Mouse (Mus musculus) midbrain, embryonic 15.5 days (tissue): ENCODE data around the gene Gpx4. TPM values are rescaled to one million over a fixed set of nuclear protein-coding genes. Genes with fewer than 3 reads are reported as not detected.

ENCODE experiments used
- ATAC-seq: fragments of 200-750 bp; cut with Nextera tagmentation; replicated peaks from 2 replicates; pipeline ENCODE4 v1.8.0; 2017; ENCODE audit warnings: moderate TSS enrichment
- H3K27ac ChIP-seq: fragments of 300-500 bp; sonication (generic); 2 replicates; pipeline ENCODE4 v1.5.1; 2015; ENCODE audit warnings: mild to moderate bottlenecking, inconsistent platforms
- H3K27me3 ChIP-seq: fragments of 300-500 bp; sonication (generic); replicated peaks from 2 replicates; pipeline ENCODE4 v1.6.1; 2015; ENCODE audit warnings: inconsistent platforms
- H3K36me3 ChIP-seq: fragments of 300-500 bp; sonication (generic); replicated peaks from 2 replicates; pipeline ENCODE4 v1.6.1; 2015; ENCODE audit warnings: inconsistent platforms
- H3K4me1 ChIP-seq: fragments of 300-500 bp; sonication (generic); 2 replicates; pipeline ENCODE4 v1.6.1; 2015; ENCODE audit warnings: inconsistent platforms
- H3K4me2 ChIP-seq: fragments of 300-500 bp; sonication (generic); 2 replicates; pipeline ENCODE4 v1.6.1; 2015; ENCODE audit warnings: inconsistent platforms, mild to moderate bottlenecking, moderate library complexity
- H3K4me3 ChIP-seq: fragments of 300-500 bp; sonication (generic); 2 replicates; pipeline ENCODE4 v1.5.1; 2015; ENCODE audit warnings: mild to moderate bottlenecking, inconsistent platforms
- H3K9ac ChIP-seq: fragments of 300-500 bp; sonication (generic); 2 replicates; pipeline ENCODE4 v1.6.1; 2015; ENCODE audit warnings: mild to moderate bottlenecking, inconsistent platforms
- H3K9me3 ChIP-seq: fragments of 300-500 bp; sonication (generic); 2 replicates; pipeline ENCODE4 v1.6.1; 2016; ENCODE audit warnings: inconsistent platforms
- WGBS: fragments of 180-500 bp; shearing (Covaris S2); methylation state at CpG from one replicate; pipeline ENCODE4 v1.1.7; 2015; ENCODE audit warnings: mixed read lengths; 5-methylcytosine and 5-hydroxymethylcytosine counted together
- polyA plus RNA-seq: library from polyadenylated mRNA; unstranded; fragments of >200 nt; fragmentation: Nextera tagmentation; extraction: Ambion mirVana; gene quantifications from 2 replicates; pipeline ENCODE4 v1.2.1, GENCODE M21; 2015

Gene Gpx4
- polyA plus RNA-seq, 1 experiment from 2014 or later: 522 TPM

DNA sequence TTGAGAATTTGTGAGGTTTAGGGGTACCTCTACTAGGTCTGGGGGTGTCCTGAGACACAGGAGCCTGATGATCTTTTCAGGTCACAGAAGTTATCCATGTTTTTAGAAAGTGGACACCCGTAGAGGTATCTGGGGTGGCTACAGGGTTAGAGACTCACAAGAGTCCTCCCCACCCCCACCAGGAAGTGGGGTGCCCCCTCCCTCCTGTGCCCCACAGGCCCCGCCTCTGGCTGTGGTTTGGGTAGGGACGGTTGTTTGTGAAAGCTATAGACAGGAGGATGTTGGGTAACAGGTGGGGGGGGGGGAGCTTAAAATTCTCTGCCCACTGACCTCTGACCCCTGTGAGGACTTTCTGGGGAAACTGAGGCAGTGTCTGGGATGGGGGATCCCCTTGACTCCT, 29.6 kb upstream of the Gpx4 start:
- peaks cover 54% of the 10 kb centered on the region for H3K27me3 ChIP-seq
- no peak for ATAC-seq
- H3K36me3 ChIP-seq: no peaks in the 10 kb centered on the region
- H3K4me1 ChIP-seq: no peaks in the 10 kb centered on the region
- H3K4me3 ChIP-seq: no peak overlapping the region
- 69% methylated on average over 3 of the region's 3 CpGs for WGBS
- H3K27ac ChIP-seq: no peak overlapping the region
- H3K4me2 ChIP-seq: no peak overlapping the region
- H3K9ac ChIP-seq: no peak overlapping the region
- H3K9me3 ChIP-seq: no peaks in the 10 kb centered on the region

DNA sequence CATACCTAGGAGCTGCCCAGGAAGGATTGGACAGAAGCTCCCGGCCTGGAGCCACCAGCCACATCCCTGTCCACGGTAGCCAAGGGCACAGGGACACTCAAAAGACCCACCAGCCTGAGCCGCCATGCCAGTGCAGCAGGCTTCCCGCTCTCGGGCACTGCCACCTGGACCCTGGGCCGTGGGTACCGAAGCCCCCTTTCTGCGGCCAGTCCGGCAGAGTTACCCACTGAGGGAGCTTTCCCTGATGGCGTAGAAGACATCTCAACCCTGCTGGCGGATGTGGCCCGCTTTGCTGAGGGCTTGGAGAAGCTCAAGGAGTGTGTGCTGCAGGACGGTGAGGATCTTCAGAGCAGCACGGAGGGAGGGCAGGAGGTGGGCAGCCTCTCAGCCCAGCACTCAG, 29.2 kb upstream of the Gpx4 start:
- Histone ChIP-seq H3K4me2 (no peak overlapping the region), H3K9me3 (no peaks in the 10 kb centered on the region), H3K27me3 (peaks cover 53% of the 10 kb centered on the region), H3K9ac (no peak overlapping the region), H3K27ac (no peak overlapping the region), H3K4me1 (no peaks in the 10 kb centered on the region), H3K36me3 (no peaks in the 10 kb centered on the region), H3K4me3 (no peak overlapping the region)
- WGBS: 83% methylated on average over 14 of the region's 14 CpGs
- ATAC-seq: no peak

DNA sequence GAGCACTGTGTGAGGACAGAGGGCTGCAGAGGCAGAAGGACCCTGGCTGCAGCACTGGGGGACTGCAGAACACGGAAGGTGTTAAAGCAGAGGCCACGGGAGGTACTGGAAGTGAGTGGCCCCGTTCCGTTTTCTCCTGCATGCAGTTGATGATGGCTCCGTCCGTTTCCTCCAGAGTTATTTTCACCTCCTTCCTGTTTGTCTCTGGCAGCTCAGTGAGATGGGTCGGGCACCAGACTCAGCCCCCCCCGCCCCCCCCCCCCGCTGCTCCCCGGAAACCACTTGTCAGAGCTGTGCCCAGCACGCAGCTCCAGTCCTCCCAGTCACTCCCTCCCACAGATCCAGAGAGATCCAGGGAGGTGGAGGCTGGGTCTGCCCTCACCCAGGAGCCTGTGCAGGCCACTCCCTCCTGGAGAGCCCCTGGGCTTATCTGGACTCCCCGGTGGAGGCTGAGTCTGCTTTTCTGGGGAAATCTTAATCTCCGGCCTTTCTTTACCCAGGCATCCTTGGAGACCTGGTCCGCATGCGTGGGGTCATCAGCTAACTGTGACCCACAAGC, 28.1 kb upstream of the Gpx4 start:
- Histone ChIP-seq H3K4me2 (no peak overlapping the region), H3K4me3 (no peak overlapping the region), H3K27ac (no peak overlapping the region), H3K4me1 (no peaks in the 10 kb centered on the region), H3K27me3 (peaks cover 42% of the 10 kb centered on the region), H3K9ac (no peak overlapping the region), H3K9me3 (no peaks in the 10 kb centered on the region), H3K36me3 (no peaks in the 10 kb centered on the region)
- WGBS: 13% methylated on average over 13 of the region's 15 CpGs
- no peak for ATAC-seq

DNA sequence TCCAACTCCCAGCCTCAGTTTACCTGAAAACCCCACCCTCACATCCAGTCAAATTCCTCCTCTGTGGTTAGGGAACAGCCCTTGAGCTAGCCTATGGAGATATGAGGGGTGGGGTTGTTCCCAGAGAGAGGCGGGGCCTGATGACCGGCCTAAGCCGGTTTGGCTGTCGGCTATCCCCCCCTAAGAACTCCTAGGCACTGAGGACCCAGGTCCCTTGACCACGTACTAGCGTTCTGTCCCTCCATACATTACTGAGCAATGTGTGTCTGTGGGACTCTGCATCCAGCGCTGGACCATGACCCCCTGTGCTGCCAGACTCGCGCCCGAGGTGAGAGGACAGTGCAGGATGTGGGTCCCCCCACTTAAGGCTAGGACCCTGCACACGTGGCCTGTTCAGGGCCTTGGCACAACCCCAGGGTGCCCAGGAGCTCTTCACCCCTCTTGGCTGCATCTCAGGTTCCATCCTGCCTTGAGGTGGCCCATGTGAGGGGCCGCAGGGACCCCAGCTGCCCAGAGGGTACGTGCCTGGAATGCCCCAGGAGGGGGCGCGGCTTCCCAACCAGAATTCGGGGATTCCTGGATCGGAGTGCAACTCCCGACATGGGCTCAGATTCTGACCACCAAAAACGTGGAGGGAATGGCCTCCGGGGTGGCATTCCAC, 27.4 kb upstream of the Gpx4 start:
- ATAC-seq: no peak
- no peak overlapping the region for H3K27ac ChIP-seq
- WGBS: 6% methylated on average over 20 of the region's 20 CpGs
- H3K4me1 ChIP-seq: no peaks in the 10 kb centered on the region
- no peak overlapping the region for H3K4me2 ChIP-seq
- H3K27me3 ChIP-seq: peaks cover 34% of the 10 kb centered on the region
- H3K9ac ChIP-seq: no peak overlapping the region
- H3K9me3 ChIP-seq: no peaks in the 10 kb centered on the region
- H3K4me3 ChIP-seq: no peak overlapping the region
- H3K36me3 ChIP-seq: no peaks in the 10 kb centered on the region

DNA sequence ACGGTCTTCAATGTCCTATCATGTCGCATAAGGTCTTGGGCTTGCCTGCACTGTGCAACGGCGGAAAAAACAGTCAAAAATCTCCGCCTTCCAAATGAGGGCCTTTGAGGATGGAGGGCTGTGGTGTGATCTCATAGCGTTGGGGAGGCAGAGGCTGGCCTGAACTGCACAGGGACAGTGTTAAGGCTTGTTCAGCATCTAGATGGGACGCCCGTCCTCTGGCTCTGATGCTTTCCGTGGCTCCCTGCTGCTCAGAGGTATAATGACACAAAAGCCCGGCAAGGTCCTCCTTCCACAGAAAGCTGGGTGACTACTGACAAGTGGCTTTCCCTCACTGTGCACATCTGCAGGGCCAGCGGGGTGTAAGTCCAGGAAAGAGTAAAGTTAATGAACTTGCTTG, 26.8 kb upstream of the Gpx4 start:
- H3K4me2 ChIP-seq: no peak overlapping the region
- no peaks in the 10 kb centered on the region for H3K36me3 ChIP-seq
- no peak overlapping the region for H3K27ac ChIP-seq
- peaks cover 29% of the 10 kb centered on the region for H3K27me3 ChIP-seq
- no peak overlapping the region for H3K4me3 ChIP-seq
- no peak for ATAC-seq
- no peaks in the 10 kb centered on the region for H3K4me1 ChIP-seq
- no peak overlapping the region for H3K9ac ChIP-seq
- WGBS: 21% methylated on average over 11 of the region's 11 CpGs
- H3K9me3 ChIP-seq: no peaks in the 10 kb centered on the region

DNA sequence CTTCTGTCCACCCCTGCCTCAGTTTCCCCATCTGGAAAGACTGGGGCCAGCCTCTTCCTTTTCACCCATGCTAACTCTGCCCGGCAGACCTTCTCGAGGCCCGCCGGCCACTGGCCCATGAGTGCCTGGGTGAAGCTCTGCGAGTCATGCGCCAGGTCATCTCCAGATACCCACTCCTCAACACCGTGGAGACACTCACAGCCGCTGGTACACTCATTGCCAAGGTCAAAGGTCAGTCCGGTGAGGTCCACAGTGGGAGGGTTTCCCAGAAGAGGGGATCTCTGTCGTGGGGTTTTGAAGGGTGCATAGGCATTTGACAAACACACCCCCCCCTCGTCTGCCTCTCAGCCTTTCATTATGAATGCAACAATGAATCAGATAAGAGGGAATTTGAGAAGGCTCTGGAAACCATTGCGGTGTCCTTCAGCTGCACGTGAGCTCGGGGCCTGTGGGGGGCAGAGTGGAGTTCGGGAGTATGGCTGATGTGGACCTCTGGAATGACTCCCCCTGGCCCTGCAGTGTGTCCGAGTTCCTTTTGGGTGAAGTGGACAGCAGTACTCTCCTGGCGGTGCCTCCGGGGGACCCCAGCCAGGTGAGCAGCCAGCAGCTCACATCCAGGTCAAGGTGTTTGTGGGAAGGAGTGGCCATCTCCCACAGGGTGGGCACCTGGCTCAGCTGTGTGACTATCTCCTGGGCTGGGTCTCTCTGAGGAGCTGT, 26.2 kb upstream of the Gpx4 start:
- Histone ChIP-seq H3K36me3 (no peaks in the 10 kb centered on the region), H3K27ac (no peak overlapping the region), H3K4me1 (no peaks in the 10 kb centered on the region), H3K9ac (no peak overlapping the region), H3K9me3 (no peaks in the 10 kb centered on the region), H3K27me3 (peaks cover 23% of the 10 kb centered on the region), H3K4me2 (no peak overlapping the region), H3K4me3 (no peak overlapping the region)
- 85% methylated on average over 18 of the region's 18 CpGs for WGBS
- ATAC-seq: no peak

DNA sequence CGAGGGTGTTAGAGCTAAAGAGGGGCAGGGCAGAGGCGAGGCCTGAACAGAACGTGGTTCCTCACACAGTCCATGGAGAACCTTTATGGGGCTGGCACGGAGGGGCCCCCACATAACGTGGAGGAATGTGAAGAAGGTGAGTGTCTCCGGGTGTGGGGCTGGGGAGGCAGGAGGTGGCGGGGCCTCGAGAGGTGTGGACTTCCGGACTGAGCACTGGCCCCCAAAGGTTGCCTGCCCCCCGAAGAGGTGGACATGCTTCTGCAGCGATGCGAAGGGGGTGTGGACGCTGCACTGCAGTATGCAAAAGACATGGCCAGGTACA, 25.7 kb upstream of the Gpx4 start:
- Histone ChIP-seq H3K36me3 (no peaks in the 10 kb centered on the region), H3K4me2 (no peak overlapping the region), H3K27ac (no peak overlapping the region), H3K27me3 (peaks cover 22% of the 10 kb centered on the region), H3K4me3 (no peak overlapping the region), H3K4me1 (no peaks in the 10 kb centered on the region), H3K9ac (no peak overlapping the region), H3K9me3 (no peaks in the 10 kb centered on the region)
- ATAC-seq: no peak
- WGBS: 87% methylated on average over 13 of the region's 13 CpGs

DNA sequence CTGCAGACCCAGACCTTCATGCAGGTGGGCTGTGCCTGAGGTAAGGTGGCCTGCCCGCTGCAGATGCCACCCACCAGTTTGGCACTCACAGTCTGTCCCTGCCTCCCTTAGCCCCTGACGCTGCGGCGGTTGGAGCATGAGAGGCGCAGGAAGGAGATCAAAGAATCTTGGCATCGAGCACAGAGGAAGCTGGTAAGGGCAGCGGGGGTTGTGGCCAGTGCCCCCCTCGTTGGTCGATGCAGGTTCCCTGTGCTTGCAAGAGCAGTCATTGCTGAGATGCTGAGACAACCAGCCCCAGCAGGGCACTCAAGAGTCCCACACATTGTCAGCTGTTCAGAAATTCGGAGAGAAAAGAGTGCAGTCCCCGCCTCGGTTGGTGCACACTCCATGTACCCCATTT, 24.8 kb upstream of the Gpx4 start:
- Histone ChIP-seq H3K9me3 (no peaks in the 10 kb centered on the region), H3K9ac (no peak overlapping the region), H3K4me3 (no peak overlapping the region), H3K4me2 (no peak overlapping the region), H3K4me1 (no peaks in the 10 kb centered on the region), H3K27ac (no peak overlapping the region), H3K27me3 (peaks cover 22% of the 10 kb centered on the region), H3K36me3 (no peaks in the 10 kb centered on the region)
- no peak for ATAC-seq
- WGBS: 95% methylated on average over 12 of the region's 12 CpGs

DNA sequence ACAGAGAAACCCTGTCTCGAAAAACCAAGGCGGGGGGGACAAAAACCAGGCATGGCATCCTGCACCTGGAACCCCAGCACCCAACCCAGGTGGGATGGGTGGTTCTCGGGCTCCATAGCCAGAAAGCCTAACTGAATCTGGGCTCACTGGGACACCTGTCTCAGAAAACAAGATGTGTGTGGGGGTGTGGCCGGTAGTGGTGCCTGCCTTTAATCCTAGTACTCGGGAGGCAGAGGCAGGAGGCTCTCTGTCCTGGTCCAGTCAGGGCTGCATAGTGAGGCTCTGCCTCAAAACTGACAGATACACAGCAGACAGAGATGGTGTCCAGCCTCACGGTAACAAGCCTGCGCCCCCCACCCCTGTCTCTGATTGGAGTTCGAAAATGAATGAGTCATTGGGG, 24.2 kb upstream of the Gpx4 start:
- no peak overlapping the region for H3K27ac ChIP-seq
- no peak overlapping the region for H3K4me2 ChIP-seq
- H3K4me3 ChIP-seq: no peak overlapping the region
- 91% methylated on average over 8 of the region's 8 CpGs for WGBS
- no peaks in the 10 kb centered on the region for H3K9me3 ChIP-seq
- H3K27me3 ChIP-seq: peaks cover 20% of the 10 kb centered on the region
- no peak for ATAC-seq
- H3K4me1 ChIP-seq: no peaks in the 10 kb centered on the region
- H3K36me3 ChIP-seq: no peaks in the 10 kb centered on the region
- no peak overlapping the region for H3K9ac ChIP-seq

DNA sequence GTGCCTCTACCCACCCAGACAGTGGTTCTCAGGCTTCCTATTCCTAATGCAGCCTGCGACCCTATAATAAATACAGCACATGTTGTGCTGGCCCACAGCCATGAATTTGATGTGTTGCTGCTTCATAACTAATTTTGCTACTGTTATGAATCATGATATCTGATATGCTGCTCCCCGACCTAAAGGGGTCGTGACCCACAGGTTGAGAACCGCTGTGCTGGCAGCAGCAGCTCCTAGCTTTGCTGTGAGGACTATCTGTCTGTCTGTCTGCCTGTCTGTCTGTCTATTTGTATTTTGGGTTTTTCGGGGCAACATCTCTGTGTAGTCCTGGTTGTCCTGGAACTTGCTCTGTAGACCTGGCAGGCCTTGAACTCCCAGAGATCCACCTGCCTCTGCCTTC, 23.2 kb upstream of the Gpx4 start:
- no peak overlapping the region for H3K9ac ChIP-seq

DNA sequence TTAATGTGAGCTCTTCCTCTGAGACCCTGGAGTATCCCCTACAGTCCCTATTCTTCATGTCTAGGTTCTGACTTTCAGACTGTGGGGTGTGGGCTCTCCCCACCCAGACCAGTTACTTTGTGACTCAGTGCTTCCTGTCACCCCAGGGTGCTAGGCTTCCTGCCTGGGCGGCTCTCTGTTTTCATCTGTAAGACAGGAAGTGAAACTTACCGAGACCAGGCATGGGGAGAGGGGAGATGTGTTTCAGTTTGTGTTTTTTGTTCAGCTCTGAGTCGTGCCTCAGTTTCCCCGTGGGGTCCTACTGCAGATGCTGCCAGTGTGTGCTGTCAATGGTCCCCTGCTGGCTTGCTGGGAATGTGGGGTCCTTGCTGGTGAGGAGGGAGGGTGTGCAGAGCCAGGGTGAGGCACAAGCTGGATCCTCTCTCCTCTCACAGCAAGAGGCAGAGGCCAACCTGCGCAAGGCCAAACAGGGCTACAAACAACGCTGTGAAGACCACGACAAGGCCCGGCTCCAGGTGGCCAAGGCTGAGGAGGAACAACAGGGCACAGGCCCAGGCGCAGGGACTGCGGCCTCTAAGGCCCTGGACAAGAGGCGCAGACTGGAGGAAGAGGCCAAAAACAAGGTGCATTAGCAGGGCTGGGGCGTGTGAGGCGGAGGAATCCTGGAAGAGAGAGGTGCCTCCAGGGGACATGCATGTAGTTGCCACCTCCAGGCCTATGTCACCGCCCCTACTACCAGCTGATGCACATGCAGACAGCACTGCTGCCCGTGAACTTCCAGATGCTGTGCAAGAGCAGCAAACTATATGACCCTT, 22.5 kb upstream of the Gpx4 start:
- H3K9me3 ChIP-seq: no peaks in the 10 kb centered on the region
- H3K9ac ChIP-seq: no peak overlapping the region
- H3K27ac ChIP-seq: no peak overlapping the region
- 75% methylated on average over 15 of the region's 15 CpGs for WGBS
- peaks cover 9% of the 10 kb centered on the region for H3K27me3 ChIP-seq
- H3K4me2 ChIP-seq: no peak overlapping the region
- H3K36me3 ChIP-seq: no peaks in the 10 kb centered on the region
- no peak for ATAC-seq
- H3K4me3 ChIP-seq: no peak overlapping the region
- H3K4me1 ChIP-seq: no peaks in the 10 kb centered on the region

More for the DNA sequence above, 23.2 kb upstream of the Gpx4 start:
- no peaks in the 10 kb centered on the region for H3K9me3 ChIP-seq
- no peak overlapping the region for H3K4me2 ChIP-seq
- H3K36me3 ChIP-seq: no peaks in the 10 kb centered on the region
- WGBS: 90% methylated on average over 5 of the region's 5 CpGs
- no peak for ATAC-seq
- H3K4me3 ChIP-seq: no peak overlapping the region
- no peak overlapping the region for H3K27ac ChIP-seq
- peaks cover 16% of the 10 kb centered on the region for H3K27me3 ChIP-seq
- H3K4me1 ChIP-seq: no peaks in the 10 kb centered on the region

DNA sequence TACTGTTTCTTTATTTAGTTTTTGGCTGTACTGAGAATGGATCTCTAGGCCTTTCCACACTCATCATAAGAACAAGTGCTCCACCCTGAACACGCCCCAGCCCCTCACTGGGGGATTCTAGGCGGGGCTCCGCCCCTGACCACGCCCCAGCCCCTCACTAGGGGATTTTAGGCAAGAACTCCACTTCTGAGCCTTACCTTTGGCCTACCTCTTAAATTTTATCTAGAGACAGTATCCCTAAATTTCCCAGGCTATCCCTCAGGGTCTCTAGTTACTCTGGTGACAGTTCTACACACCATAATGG, 22.0 kb upstream of the Gpx4 start:
- no peaks in the 10 kb centered on the region for H3K4me1 ChIP-seq
- no peak for ATAC-seq
- H3K9me3 ChIP-seq: no peaks in the 10 kb centered on the region
- H3K4me2 ChIP-seq: no peak overlapping the region
- H3K4me3 ChIP-seq: no peak overlapping the region
- no peak overlapping the region for H3K9ac ChIP-seq
- peaks cover 4% of the 10 kb centered on the region; the same call in 1 of the 2 replicates for H3K27me3 ChIP-seq
- H3K27ac ChIP-seq: no peak overlapping the region
- no peaks in the 10 kb centered on the region for H3K36me3 ChIP-seq
- WGBS: 59% methylated on average over 4 of the region's 4 CpGs
